Mouse (Mus musculus): ENCODE measurements around the gene Afap1. TPM values are rescaled to one million over a fixed set of nuclear protein-coding genes. Genes with fewer than 3 reads are reported as not detected.

The Afap1 gene
- total RNA-seq, 4 experiments from 2014 or later = 26.1 to 37.1 (median 28.7) TPM

GRCm38 (mm10) chr5:35931296-35931695, 38.2 kb downstream of the Afap1 start:
- no peak for DNase-seq (ENCODE audit: low spot score in 2 of 2)

- DNase-seq (ENCODE audit: low spot score in 2 of 2) = no peak
Measured at GRCm38 (mm10) chr5:35933059-35933458, 39.9 kb downstream of the Afap1 start.

GRCm38 (mm10) chr5:35935939-35936338, 42.8 kb downstream of the Afap1 start:
- no peak for DNase-seq (ENCODE audit: low spot score in 2 of 2)

GRCm38 (mm10) chr5:35938249-35939223, 45.4 kb downstream of the Afap1 start:
- DNase-seq (ENCODE audit: low spot score in 2 of 2) = no peak

- DNase-seq (ENCODE audit: low spot score in 2 of 2) = no peak
Measured at GRCm38 (mm10) chr5:35939958-35940357, 46.8 kb downstream of the Afap1 start.

GRCm38 (mm10) chr5:35943541-35943940, 50.4 kb downstream of the Afap1 start:
- DNase-seq (ENCODE audit: low spot score in 2 of 2) = no peak

GRCm38 (mm10) chr5:35946841-35947240, 53.7 kb downstream of the Afap1 start:
- no peak for DNase-seq (ENCODE audit: low spot score in 2 of 2)

- DNase-seq (ENCODE audit: low spot score in 2 of 2) = no peak
Measured at GRCm38 (mm10) chr5:35947427-35947826, 54.3 kb downstream of the Afap1 start.

GRCm38 (mm10) chr5:35948225-35948975, 55.3 kb downstream of the Afap1 start:
- no peak for DNase-seq (ENCODE audit: low spot score in 2 of 2)

- no peak for DNase-seq (ENCODE audit: low spot score in 2 of 2)
Measured at GRCm38 (mm10) chr5:35949061-35949460, 55.9 kb downstream of the Afap1 start.

- no peak for DNase-seq (ENCODE audit: low spot score in 2 of 2)
Measured at GRCm38 (mm10) chr5:35950504-35950903, 57.4 kb downstream of the Afap1 start.

GRCm38 (mm10) chr5:35954055-35954718, 61.1 kb downstream of the Afap1 start:
- no peak for DNase-seq (ENCODE audit: low spot score in 2 of 2)

- no peak for DNase-seq (ENCODE audit: low spot score in 2 of 2)
Measured at GRCm38 (mm10) chr5:35956268-35956667, 63.1 kb downstream of the Afap1 start.

GRCm38 (mm10) chr5:35958681-35959080, 65.6 kb downstream of the Afap1 start:
- no peak for DNase-seq (ENCODE audit: low spot score in 2 of 2)

- DNase-seq (ENCODE audit: low spot score in 2 of 2) = no peak
Measured at GRCm38 (mm10) chr5:35960168-35960567, 67.0 kb downstream of the Afap1 start.

- DNase-seq (ENCODE audit: low spot score in 2 of 2) = no peak
Measured at GRCm38 (mm10) chr5:35961271-35961670, 68.2 kb downstream of the Afap1 start.

GRCm38 (mm10) chr5:35963635-35964034, 70.5 kb downstream of the Afap1 start:
- no peak for DNase-seq (ENCODE audit: low spot score in 2 of 2)

GRCm38 (mm10) chr5:35965036-35965435, 71.9 kb downstream of the Afap1 start:
- no peak for DNase-seq (ENCODE audit: low spot score in 2 of 2)

GRCm38 (mm10) chr5:35969857-35970256, 76.7 kb downstream of the Afap1 start:
- DNase-seq (ENCODE audit: low spot score in 2 of 2) = no peak

GRCm38 (mm10) chr5:35970380-35971105, 77.4 kb downstream of the Afap1 start:
- DNase-seq (ENCODE audit: low spot score in 2 of 2) = peak; percentile 63

All from layer of hippocampus, adult 8-10 months (tissue).